Mouse (Mus musculus) heart, adult 8-10 months (tissue): Measurements from ENCODE around the gene Igsf11. TPM values are rescaled to one million over a fixed set of nuclear protein-coding genes. Genes with fewer than 3 reads are reported as not detected.

Experiments
- DNase-seq: peaks from one replicate; pipeline ENCODE4 v3.0.0; 2022; ENCODE audit warnings: low spot score
- total RNA-seq, 4 experiments: library from RNA; stranded (reverse); gene quantifications; 2 replicates each; pipeline ENCODE4 v1.2.4; 2022

The Igsf11 gene
- total RNA-seq, 4 experiments from 2014 or later, result 0.57 to 0.75 (median 0.66) TPM

- DNase-seq, result no peak
Observed at GRCm38 (mm10) chr16:38931519-38931918, 39.0 kb downstream of the Igsf11 start.

- no peak for DNase-seq
Observed at GRCm38 (mm10) chr16:38940805-38941204, 48.3 kb downstream of the Igsf11 start.

- DNase-seq, result no peak
Observed at GRCm38 (mm10) chr16:38941275-38941674, 48.8 kb downstream of the Igsf11 start.

- DNase-seq, result no peak
Observed at GRCm38 (mm10) chr16:38943706-38944550, 51.5 kb downstream of the Igsf11 start.

- no peak for DNase-seq
Observed at GRCm38 (mm10) chr16:38945111-38945510, 52.6 kb downstream of the Igsf11 start.

GRCm38 (mm10) chr16:38945581-38945981 lies 53.1 kb downstream of the Igsf11 start:
- no peak for DNase-seq

GRCm38 (mm10) chr16:38946453-38946852 lies 54.0 kb downstream of the Igsf11 start:
- DNase-seq, result no peak

- no peak for DNase-seq
Observed at GRCm38 (mm10) chr16:38947141-38947879, 54.8 kb downstream of the Igsf11 start.

GRCm38 (mm10) chr16:38948441-38948840 lies 56.0 kb downstream of the Igsf11 start:
- DNase-seq, result no peak

- no peak for DNase-seq
Observed at GRCm38 (mm10) chr16:38952881-38953280, 60.4 kb downstream of the Igsf11 start.

GRCm38 (mm10) chr16:38953821-38954220 lies 61.4 kb downstream of the Igsf11 start:
- no peak for DNase-seq

- no peak for DNase-seq
Observed at GRCm38 (mm10) chr16:38954501-38955288, 62.2 kb downstream of the Igsf11 start.

- no peak for DNase-seq
Observed at GRCm38 (mm10) chr16:38955296-38955695, 62.8 kb downstream of the Igsf11 start.

GRCm38 (mm10) chr16:38958801-38959200 lies 66.3 kb downstream of the Igsf11 start:
- no peak for DNase-seq

GRCm38 (mm10) chr16:38960550-38960949 lies 68.1 kb downstream of the Igsf11 start:
- DNase-seq, result no peak

GRCm38 (mm10) chr16:38961865-38962264 lies 69.4 kb downstream of the Igsf11 start:
- no peak for DNase-seq

- no peak for DNase-seq
Observed at GRCm38 (mm10) chr16:38962695-38963094, 70.2 kb downstream of the Igsf11 start.

- no peak for DNase-seq
Observed at GRCm38 (mm10) chr16:38967026-38967425, 74.6 kb downstream of the Igsf11 start.

- no peak for DNase-seq
Observed at GRCm38 (mm10) chr16:38976151-38976550, 83.7 kb downstream of the Igsf11 start.

- DNase-seq, result no peak
Observed at GRCm38 (mm10) chr16:38978546-38978945, 86.1 kb downstream of the Igsf11 start.

GRCm38 (mm10) chr16:38980546-38980945 lies 88.1 kb downstream of the Igsf11 start:
- no peak for DNase-seq

- no peak for DNase-seq
Observed at GRCm38 (mm10) chr16:38982051-38982450, 89.6 kb downstream of the Igsf11 start.
